Mouse (Mus musculus): ENCODE measurements at regions not wholly inside any gene's neighbourhood (a gene's known extent, or its start where the extent isn't known, plus 50 kb on each side); places are given as distances from the start of the nearest gene placed in this dataset.

DNA sequence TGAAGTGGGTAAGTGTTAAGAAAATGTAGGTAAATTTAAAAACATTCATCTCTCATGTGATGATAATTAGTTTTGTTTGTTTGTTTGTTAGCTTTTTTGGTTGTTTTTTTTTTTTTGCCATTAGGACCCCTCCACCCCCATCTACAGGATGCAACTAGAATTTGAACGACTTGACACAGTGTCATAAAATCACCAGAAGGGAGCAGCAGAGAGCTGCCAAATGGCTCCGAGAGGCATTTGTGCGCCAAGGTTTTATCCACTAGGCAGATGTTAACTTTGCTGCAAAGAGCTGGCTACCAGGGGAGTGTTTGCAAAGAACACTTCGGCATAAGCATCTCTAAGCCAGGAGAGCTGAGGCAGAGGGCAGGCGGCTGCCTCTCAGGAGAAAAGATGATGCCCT, 72.7 kb upstream of the Acpp start:
- H3K27ac ChIP-seq (ENCODE audit: low read depth, low read length) = no peak overlapping the region
- no peaks in the 10 kb centered on the region for H3K27me3 ChIP-seq (replicated peaks; ENCODE audit: control insufficient read depth, insufficient read depth, low read length)
- no peaks in the 10 kb centered on the region for H3K36me3 ChIP-seq (ENCODE audit: control insufficient read depth, insufficient read depth)
- peak; percentile 83 for TF ChIP-seq CTCF (IDR thresholded peaks at IDR 0.05; ENCODE audit: low read depth)
- no peaks in the 10 kb centered on the region for H3K4me1 ChIP-seq (replicated peaks; ENCODE audit: control insufficient read depth, insufficient read depth, low read length)
- H3K9ac ChIP-seq (ENCODE audit: low read depth, low read length) = no peak overlapping the region
- ATAC-seq = no peak
- no peak overlapping the region for H3K4me3 ChIP-seq (ENCODE audit: low read depth, low read length)
- WGBS = 7% methylated on average over 5 of the region's 5 CpGs
- no peak overlapping the region for H3K4me2 ChIP-seq (replicated peaks; ENCODE audit: low read depth)
- H3K9me3 ChIP-seq (ENCODE audit: control insufficient read depth) = no peaks in the 10 kb centered on the region

GRCm38 (mm10) chr9:104409381-104409780, 71.8 kb upstream of the Acpp start:
- Histone ChIP-seq H3K4me3 (ENCODE audit: low read depth, low read length) (peak overlapping the region; percentile 31), H3K9ac (ENCODE audit: low read depth, low read length) (no peak overlapping the region), H3K27ac (ENCODE audit: low read depth, low read length) (no peak overlapping the region), H3K27me3 (replicated peaks; ENCODE audit: control insufficient read depth, insufficient read depth, low read length) (no peaks in the 10 kb centered on the region), H3K36me3 (ENCODE audit: control insufficient read depth, insufficient read depth) (no peaks in the 10 kb centered on the region), H3K4me2 (replicated peaks; ENCODE audit: low read depth) (peak overlapping the region; percentile 63), H3K9me3 (ENCODE audit: control insufficient read depth) (no peaks in the 10 kb centered on the region), H3K4me1 (replicated peaks; ENCODE audit: control insufficient read depth, insufficient read depth, low read length) (no peaks in the 10 kb centered on the region)
- 26% methylated on average over 12 of the region's 12 CpGs for WGBS
- ATAC-seq = no peak
- TF ChIP-seq CTCF (IDR thresholded peaks at IDR 0.05; ENCODE audit: low read depth) = no peak

- Histone ChIP-seq H3K9ac (ENCODE audit: low read depth, low read length) (no peak overlapping the region), H3K4me1 (replicated peaks; ENCODE audit: control insufficient read depth, insufficient read depth, low read length) (no peaks in the 10 kb centered on the region), H3K4me3 (ENCODE audit: low read depth, low read length) (peak overlapping the region; percentile 31), H3K27me3 (replicated peaks; ENCODE audit: control insufficient read depth, insufficient read depth, low read length) (no peaks in the 10 kb centered on the region), H3K9me3 (ENCODE audit: control insufficient read depth) (no peaks in the 10 kb centered on the region), H3K36me3 (ENCODE audit: control insufficient read depth, insufficient read depth) (no peaks in the 10 kb centered on the region), H3K27ac (ENCODE audit: low read depth, low read length) (no peak overlapping the region), H3K4me2 (replicated peaks; ENCODE audit: low read depth) (peak overlapping the region; percentile 63)
- WGBS = 23% methylated on average over 21 of the region's 21 CpGs
- peak; percentile 62 for ATAC-seq
- no peak for TF ChIP-seq CTCF (IDR thresholded peaks at IDR 0.05; ENCODE audit: low read depth)
Measured at GRCm38 (mm10) chr9:104408571-104409294, 71.2 kb upstream of the Acpp start.

- Histone ChIP-seq H3K4me2 (replicated peaks; ENCODE audit: low read depth) (peak overlapping the region; percentile 63), H3K9ac (ENCODE audit: low read depth, low read length) (no peak overlapping the region), H3K4me3 (ENCODE audit: low read depth, low read length) (peak overlapping the region; percentile 13), H3K27me3 (replicated peaks; ENCODE audit: control insufficient read depth, insufficient read depth, low read length) (no peaks in the 10 kb centered on the region), H3K4me1 (replicated peaks; ENCODE audit: control insufficient read depth, insufficient read depth, low read length) (no peaks in the 10 kb centered on the region), H3K9me3 (ENCODE audit: control insufficient read depth) (no peaks in the 10 kb centered on the region), H3K27ac (ENCODE audit: low read depth, low read length) (peak overlapping the region; percentile 10; the same call in 1 of the 2 replicates), H3K36me3 (ENCODE audit: control insufficient read depth, insufficient read depth) (no peaks in the 10 kb centered on the region)
- peak; percentile 82 for ATAC-seq
- 22% methylated on average over 18 of the region's 18 CpGs for WGBS
- TF ChIP-seq CTCF (IDR thresholded peaks at IDR 0.05; ENCODE audit: low read depth) = no peak
Measured at GRCm38 (mm10) chr9:104407559-104408376, 70.2 kb upstream of the Acpp start.

- no peaks in the 10 kb centered on the region for H3K27me3 ChIP-seq (replicated peaks; ENCODE audit: control insufficient read depth, insufficient read depth, low read length)
Measured at GRCm38 (mm10) chr9:104407011-104407410, 69.5 kb upstream of the Acpp start.

DNA sequence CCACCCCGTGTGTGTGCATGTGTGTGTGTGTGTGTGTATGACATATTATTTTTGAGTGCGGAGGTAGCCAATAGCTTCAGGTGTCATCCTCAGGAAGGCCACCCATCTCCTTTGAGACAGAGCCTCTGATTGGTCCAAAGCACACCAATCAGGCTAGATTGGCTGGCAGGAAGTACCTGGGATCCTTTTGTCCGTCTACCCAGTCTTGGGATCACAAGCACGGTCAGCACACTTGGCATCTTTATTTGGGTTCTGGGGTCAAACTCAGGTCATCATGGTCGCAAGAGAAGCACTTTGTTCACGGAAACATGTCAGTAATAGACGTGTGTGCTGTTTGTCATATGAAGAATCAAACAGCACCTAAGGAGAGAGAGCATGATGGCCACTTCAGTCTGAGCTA, 68.9 kb upstream of the Acpp start:
- H3K9me3 ChIP-seq (ENCODE audit: control insufficient read depth) = no peaks in the 10 kb centered on the region
- H3K4me2 ChIP-seq (replicated peaks; ENCODE audit: low read depth) = no peak overlapping the region
- no peak overlapping the region for H3K4me3 ChIP-seq (ENCODE audit: low read depth, low read length)
- no peaks in the 10 kb centered on the region for H3K4me1 ChIP-seq (replicated peaks; ENCODE audit: control insufficient read depth, insufficient read depth, low read length)
- TF ChIP-seq CTCF (IDR thresholded peaks at IDR 0.05; ENCODE audit: low read depth) = no peak
- H3K36me3 ChIP-seq (ENCODE audit: control insufficient read depth, insufficient read depth) = no peaks in the 10 kb centered on the region
- no peak overlapping the region for H3K9ac ChIP-seq (ENCODE audit: low read depth, low read length)
- ATAC-seq = no peak
- WGBS = 61% methylated on average over 7 of the region's 7 CpGs
- H3K27ac ChIP-seq (ENCODE audit: low read depth, low read length) = no peak overlapping the region
- no peaks in the 10 kb centered on the region for H3K27me3 ChIP-seq (replicated peaks; ENCODE audit: control insufficient read depth, insufficient read depth, low read length)

More at GRCm38 (mm10) chr9:104407011-104407410, 69.5 kb upstream of the Acpp start:
- Histone ChIP-seq H3K27ac (ENCODE audit: low read depth, low read length) (no peak overlapping the region), H3K36me3 (ENCODE audit: control insufficient read depth, insufficient read depth) (no peaks in the 10 kb centered on the region), H3K9ac (ENCODE audit: low read depth, low read length) (no peak overlapping the region), H3K9me3 (ENCODE audit: control insufficient read depth) (no peaks in the 10 kb centered on the region), H3K4me3 (ENCODE audit: low read depth, low read length) (no peak overlapping the region), H3K4me2 (replicated peaks; ENCODE audit: low read depth) (no peak overlapping the region), H3K4me1 (replicated peaks; ENCODE audit: control insufficient read depth, insufficient read depth, low read length) (no peaks in the 10 kb centered on the region)
- ATAC-seq = no peak
- WGBS = 71% methylated on average over 2 of the region's 2 CpGs
- TF ChIP-seq CTCF (IDR thresholded peaks at IDR 0.05; ENCODE audit: low read depth) = no peak

Measured in intestine, postnatal 0 days (tissue).